Mouse (Mus musculus): ENCODE data around the gene Dusp2. TPM values are rescaled to one million over a fixed set of nuclear protein-coding genes. Genes with fewer than 3 reads are reported as not detected.

Dusp2 gene
- polyA plus RNA-seq, 1 experiment from 2014 or later = 5.6 TPM

GRCm38 (mm10) chr2:127318136-127318535 lies 17.8 kb upstream of the Dusp2 start:
- ATAC-seq (no peak), DNase-seq (no peak)
- Histone ChIP-seq H3K36me3 (replicated peaks; ENCODE audit: insufficient read depth, low read length) (no peaks in the 10 kb centered on the region), H3K27me3 (ENCODE audit: insufficient read depth, low read length) (no peaks in the 10 kb centered on the region), H3K4me2 (ENCODE audit: low read depth, low read length) (no peak overlapping the region), H3K4me3 (ENCODE audit: low read depth, low read length) (no peak overlapping the region), H3K9me3 (ENCODE audit: low read length) (no peaks in the 10 kb centered on the region), H3K9ac (replicated peaks) (no peak overlapping the region), H3K4me1 (ENCODE audit: insufficient read depth) (peaks cover 6% of the 10 kb centered on the region), H3K27ac (ENCODE audit: low read depth) (no peak overlapping the region)
- TF ChIP-seq CTCF (IDR thresholded peaks at IDR 0.05; ENCODE audit: low read depth) = no peak
- no peak for TF ChIP-seq EP300 (IDR thresholded peaks at IDR 0.05; ENCODE audit: low read depth)
- WGBS (ENCODE audit: insufficient replicate concordance) = 62% methylated on average over 4 of the region's 4 CpGs

DNA sequence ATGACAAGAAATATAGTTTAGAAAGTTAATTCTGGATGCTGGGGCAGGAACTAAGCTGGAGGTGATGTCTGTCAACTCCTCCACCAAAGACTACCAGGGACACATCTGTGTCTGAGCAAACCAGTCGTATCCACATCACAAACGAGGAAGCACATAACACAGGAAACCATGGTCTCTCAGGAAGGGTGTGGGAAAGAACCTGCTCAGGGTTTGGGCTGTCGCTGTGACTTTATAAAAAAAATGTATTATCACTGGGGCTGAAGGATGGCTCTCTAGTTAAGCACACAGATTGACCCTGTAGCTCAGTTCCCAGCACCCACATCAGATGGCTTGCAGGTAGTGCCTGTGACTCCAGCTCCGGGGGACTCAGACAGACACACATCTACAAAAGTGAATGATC lies 16.9 kb upstream of the Dusp2 start:
- Histone ChIP-seq H3K4me3 (ENCODE audit: low read depth, low read length) (no peak overlapping the region), H3K27ac (ENCODE audit: low read depth) (no peak overlapping the region), H3K27me3 (ENCODE audit: insufficient read depth, low read length) (no peaks in the 10 kb centered on the region), H3K36me3 (replicated peaks; ENCODE audit: insufficient read depth, low read length) (no peaks in the 10 kb centered on the region), H3K4me1 (ENCODE audit: insufficient read depth) (peaks cover 8% of the 10 kb centered on the region), H3K4me2 (ENCODE audit: low read depth, low read length) (no peak overlapping the region), H3K9ac (replicated peaks) (no peak overlapping the region), H3K9me3 (ENCODE audit: low read length) (no peaks in the 10 kb centered on the region)
- 31% methylated on average over 4 of the region's 4 CpGs for WGBS (ENCODE audit: insufficient replicate concordance)
- DNase-seq (no peak), ATAC-seq (no peak)
- TF ChIP-seq CTCF (IDR thresholded peaks at IDR 0.05; ENCODE audit: low read depth) = no peak
- no peak for TF ChIP-seq EP300 (IDR thresholded peaks at IDR 0.05; ENCODE audit: low read depth)

GRCm38 (mm10) chr2:127322671-127323285 lies 13.2 kb upstream of the Dusp2 start:
- no peaks in the 10 kb centered on the region for H3K27me3 ChIP-seq (ENCODE audit: insufficient read depth, low read length)
- no peaks in the 10 kb centered on the region for H3K9me3 ChIP-seq (ENCODE audit: low read length)
- no peak overlapping the region for H3K4me2 ChIP-seq (ENCODE audit: low read depth, low read length)
- H3K27ac ChIP-seq (ENCODE audit: low read depth) = 0 out of 2 replicates have a peak overlapping the region, but pooled peaks have one; percentile 16
- no peak overlapping the region for H3K4me3 ChIP-seq (ENCODE audit: low read depth, low read length)
- no peak for TF ChIP-seq EP300 (IDR thresholded peaks at IDR 0.05; ENCODE audit: low read depth)
- TF ChIP-seq CTCF (IDR thresholded peaks at IDR 0.05; ENCODE audit: low read depth) = no peak
- peaks cover 8% of the 10 kb centered on the region; the same call in 1 of the 2 replicates for H3K4me1 ChIP-seq (ENCODE audit: insufficient read depth)
- no peak for DNase-seq
- 52% methylated on average over 6 of the region's 6 CpGs for whole genome bisulfite sequencing (ENCODE audit: insufficient replicate concordance)
- H3K9ac ChIP-seq (replicated peaks) = no peak overlapping the region
- H3K36me3 ChIP-seq (replicated peaks; ENCODE audit: insufficient read depth, low read length) = no peaks in the 10 kb centered on the region
- ATAC-seq = no peak

- no peak overlapping the region for H3K27ac ChIP-seq (ENCODE audit: low read depth)
- H3K27me3 ChIP-seq (ENCODE audit: insufficient read depth, low read length) = no peaks in the 10 kb centered on the region
- H3K4me1 ChIP-seq (ENCODE audit: insufficient read depth) = peaks cover 12% of the 10 kb centered on the region
- no peaks in the 10 kb centered on the region for H3K36me3 ChIP-seq (replicated peaks; ENCODE audit: insufficient read depth, low read length)
- H3K9ac ChIP-seq (replicated peaks) = no peak overlapping the region
- WGBS (ENCODE audit: insufficient replicate concordance) = 81% methylated on average over 1 of the region's 1 CpGs
- no peaks in the 10 kb centered on the region for H3K9me3 ChIP-seq (ENCODE audit: low read length)
- ATAC-seq = no peak
- H3K4me3 ChIP-seq (ENCODE audit: low read depth, low read length) = no peak overlapping the region
- H3K4me2 ChIP-seq (ENCODE audit: low read depth, low read length) = no peak overlapping the region
- no peak for DNase-seq
- TF ChIP-seq CTCF (IDR thresholded peaks at IDR 0.05; ENCODE audit: low read depth) (no peak), EP300 (IDR thresholded peaks at IDR 0.05; ENCODE audit: low read depth) (no peak)
These were observed 12.3 kb upstream of the Dusp2 start for GRCm38 (mm10) chr2:127323667-127324066.

DNA sequence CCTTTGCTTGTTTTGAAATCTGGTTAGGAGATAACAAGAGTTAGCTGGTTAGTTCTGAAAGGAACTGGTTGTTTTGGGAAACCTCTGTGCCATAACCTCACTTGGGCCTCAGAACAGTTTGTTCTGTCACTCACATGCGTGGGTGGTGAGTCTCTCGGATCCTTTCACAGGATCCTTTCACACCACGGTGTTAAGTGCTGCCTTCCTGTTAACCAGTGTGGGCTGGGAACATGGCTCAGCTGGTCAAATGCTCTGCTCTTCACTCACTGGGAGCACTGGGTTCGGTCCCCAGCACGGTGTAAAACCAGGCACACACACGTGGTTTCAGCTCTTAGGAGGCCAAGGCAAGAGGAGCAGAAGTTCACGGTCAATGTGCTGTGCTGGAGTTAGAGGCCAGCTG lies 11.5 kb upstream of the Dusp2 start:
- no peak for TF ChIP-seq CTCF (IDR thresholded peaks at IDR 0.05; ENCODE audit: low read depth)
- ATAC-seq = no peak
- no peak for DNase-seq
- WGBS (ENCODE audit: insufficient replicate concordance) = 42% methylated on average over 7 of the region's 7 CpGs
- H3K36me3 ChIP-seq (replicated peaks; ENCODE audit: insufficient read depth, low read length) = no peaks in the 10 kb centered on the region
- H3K4me1 ChIP-seq (ENCODE audit: insufficient read depth) = peaks cover 19% of the 10 kb centered on the region
- H3K27me3 ChIP-seq (ENCODE audit: insufficient read depth, low read length) = no peaks in the 10 kb centered on the region
- no peak overlapping the region for H3K27ac ChIP-seq (ENCODE audit: low read depth)
- no peak overlapping the region for H3K4me2 ChIP-seq (ENCODE audit: low read depth, low read length)
- H3K9me3 ChIP-seq (ENCODE audit: low read length) = no peaks in the 10 kb centered on the region
- H3K9ac ChIP-seq (replicated peaks) = no peak overlapping the region
- H3K4me3 ChIP-seq (ENCODE audit: low read depth, low read length) = no peak overlapping the region

- H3K27me3 ChIP-seq (ENCODE audit: insufficient read depth, low read length) = no peaks in the 10 kb centered on the region
- TF ChIP-seq EP300 (IDR thresholded peaks at IDR 0.05; ENCODE audit: low read depth) (peak; percentile 71), CTCF (IDR thresholded peaks at IDR 0.05; ENCODE audit: low read depth) (no peak)
- H3K4me2 ChIP-seq (ENCODE audit: low read depth, low read length) = no peak overlapping the region
- no peaks in the 10 kb centered on the region for H3K36me3 ChIP-seq (replicated peaks; ENCODE audit: insufficient read depth, low read length)
- H3K4me1 ChIP-seq (ENCODE audit: insufficient read depth) = peaks cover 20% of the 10 kb centered on the region
- peak overlapping the region; percentile 66 for H3K27ac ChIP-seq (ENCODE audit: low read depth)
- H3K9ac ChIP-seq (replicated peaks) = no peak overlapping the region
- no peak overlapping the region for H3K4me3 ChIP-seq (ENCODE audit: low read depth, low read length)
- no peaks in the 10 kb centered on the region for H3K9me3 ChIP-seq (ENCODE audit: low read length)
- 32% methylated on average over 12 of the region's 12 CpGs for WGBS (ENCODE audit: insufficient replicate concordance)
- DNase-seq = peak; percentile 44
- ATAC-seq = peak; percentile 79
These were observed 7.7 kb upstream of the Dusp2 start for GRCm38 (mm10) chr2:127328090-127328851.

All from liver, postnatal 0 days (tissue).